Mouse (Mus musculus) neural tube, embryonic 11.5 days (tissue): ENCODE measurements at regions not wholly inside any gene's neighbourhood (a gene's known extent, or its start where the extent isn't known, plus 50 kb on each side); places are given as distances from the start of the nearest gene placed in this dataset.
"Not testable (repeated sequence)": the region's sequence is repeated elsewhere in the genome, so short reads cannot be mapped to it uniquely, and the experiment has no call there.

Experiments
- ATAC-seq: fragments of 200-750 bp; cut with Nextera tagmentation; 2 replicates; pipeline ENCODE4 v1.8.0; 2017; ENCODE audit warnings: moderate number of reproducible peaks, mild to moderate bottlenecking, moderate TSS enrichment, moderate library complexity; ENCODE audit not compliant: insufficient read depth, low FRiP score, low TSS enrichment
- DNase-seq: peaks from one replicate; pipeline ENCODE4 v3.0.0-alpha.2; 2015; ENCODE audit warnings: low spot score
- H3K27ac ChIP-seq: fragments of 300-500 bp; sonication (generic); 2 replicates; pipeline ENCODE4 v1.5.1; 2014; ENCODE audit warnings: low read depth, mild to moderate bottlenecking, low read length
- H3K27me3 ChIP-seq: fragments of 300-500 bp; sonication (generic); 2 replicates; pipeline ENCODE4 v1.6.1; 2014; ENCODE audit warnings: mild to moderate bottlenecking, low read length, mixed read lengths; ENCODE audit not compliant: control insufficient read depth, insufficient read depth
- H3K36me3 ChIP-seq: fragments of 300-500 bp; sonication (generic); 2 replicates; pipeline ENCODE4 v1.6.1; 2014; ENCODE audit warnings: mild to moderate bottlenecking, low read length, moderate library complexity, mixed read lengths; ENCODE audit not compliant: control insufficient read depth, insufficient read depth
- H3K4me1 ChIP-seq: fragments of 300-500 bp; sonication (generic); 2 replicates; pipeline ENCODE4 v1.6.1; 2014; ENCODE audit warnings: low read length, mixed read lengths; ENCODE audit not compliant: control insufficient read depth, insufficient read depth
- H3K4me2 ChIP-seq: fragments of 300-500 bp; sonication (generic); 2 replicates; pipeline ENCODE4 v1.6.1; 2014; ENCODE audit warnings: low read depth, mild to moderate bottlenecking, moderate library complexity
- H3K4me3 ChIP-seq: fragments of 300-500 bp; sonication (generic); 2 replicates; pipeline ENCODE4 v1.5.1; 2014; ENCODE audit warnings: low read depth, low read length
- H3K9ac ChIP-seq: fragments of 300-500 bp; sonication (generic); 2 replicates; pipeline ENCODE4 v1.6.1; 2014; ENCODE audit warnings: mild to moderate bottlenecking, low read length
- H3K9me3 ChIP-seq: fragments of 300-500 bp; sonication (generic); 2 replicates; pipeline ENCODE4 v1.6.1; 2016; ENCODE audit warnings: low read length; ENCODE audit not compliant: control insufficient read depth
- WGBS: fragments of 180-500 bp; shearing (Covaris S2); extraction: QIAGEN DNeasy Blood & Tissue Kit; methylation state at CpG from one replicate; pipeline ENCODE4 v1.1.7; 2014; 5-methylcytosine and 5-hydroxymethylcytosine counted together

DNA sequence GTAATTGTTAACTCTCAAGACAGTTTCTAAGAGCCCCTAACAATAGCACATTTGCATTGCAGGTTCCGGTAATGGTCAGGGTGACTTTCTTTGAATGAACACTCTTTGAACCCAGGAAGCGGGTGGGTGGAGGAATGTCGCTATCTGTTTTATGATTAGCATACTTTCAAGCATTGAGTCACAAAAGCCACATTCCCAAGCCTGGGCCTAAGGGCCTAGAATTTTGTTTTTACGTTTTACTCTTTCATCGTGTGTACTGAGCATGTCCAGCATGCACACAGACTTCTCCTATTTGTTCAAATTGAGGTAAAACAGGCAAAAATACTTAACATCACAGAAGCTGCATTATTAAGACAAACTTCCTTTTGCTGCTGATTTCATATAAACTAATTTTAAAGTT lies 345.9 kb upstream of the Tacstd2 start:
- not testable (repeated sequence) for ATAC-seq, H3K4me1 ChIP-seq, H3K9me3 ChIP-seq, H3K4me3 ChIP-seq, H3K36me3 ChIP-seq, H3K27me3 ChIP-seq, DNase-seq, H3K27ac ChIP-seq, H3K9ac ChIP-seq, H3K4me2 ChIP-seq
- WGBS = 85% methylated on average over 4 of the region's 5 CpGs

DNA sequence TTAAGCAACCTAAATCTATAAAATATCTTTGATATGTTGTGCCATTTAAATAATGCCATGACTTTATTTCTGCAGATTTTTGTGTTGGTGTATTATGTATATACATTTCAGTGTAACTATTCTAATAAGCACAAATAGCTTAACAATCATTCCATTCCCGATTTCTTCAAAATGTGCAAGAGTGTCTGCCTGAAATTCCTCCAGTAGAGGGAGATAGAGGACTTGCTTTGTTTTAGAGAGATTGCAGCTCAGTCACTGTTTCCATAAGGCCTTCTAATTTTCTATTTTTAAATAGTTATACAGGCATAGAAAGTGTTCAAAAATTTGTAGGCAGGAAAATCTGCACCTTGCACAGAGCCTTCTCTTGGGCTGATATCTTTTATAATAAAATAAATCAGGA lies 322.3 kb upstream of the Tacstd2 start:
- H3K9me3 ChIP-seq, H3K4me1 ChIP-seq, H3K4me2 ChIP-seq, H3K4me3 ChIP-seq, H3K27me3 ChIP-seq, ATAC-seq, DNase-seq, H3K27ac ChIP-seq, H3K36me3 ChIP-seq, H3K9ac ChIP-seq: not testable (repeated sequence)
- WGBS = 33% methylated on average over 1 of the region's 1 CpGs

DNA sequence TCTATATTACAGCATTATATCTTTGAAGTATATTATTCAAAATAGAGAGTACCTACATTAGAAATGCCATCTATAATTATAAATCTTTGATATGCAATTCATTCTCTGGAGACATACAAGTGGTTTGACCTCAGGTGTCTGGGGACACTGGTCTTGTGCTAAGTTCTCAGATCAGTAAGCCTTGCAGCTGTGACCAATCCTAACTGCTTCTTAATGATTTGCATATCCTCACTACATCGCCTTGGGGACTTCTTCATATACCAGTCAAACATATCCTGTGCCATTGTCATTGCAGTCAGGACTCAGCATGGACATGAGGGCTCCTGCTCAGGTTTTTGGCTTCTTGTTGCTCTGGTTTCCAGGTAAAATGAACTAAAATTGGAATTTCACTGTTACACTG lies 303.9 kb upstream of the Tacstd2 start:
- not testable (repeated sequence) for H3K9ac ChIP-seq, DNase-seq, H3K27ac ChIP-seq, H3K36me3 ChIP-seq, H3K27me3 ChIP-seq, H3K4me3 ChIP-seq, H3K9me3 ChIP-seq, H3K4me1 ChIP-seq, H3K4me2 ChIP-seq, ATAC-seq
- 84% methylated on average over 1 of the region's 1 CpGs for WGBS

DNA sequence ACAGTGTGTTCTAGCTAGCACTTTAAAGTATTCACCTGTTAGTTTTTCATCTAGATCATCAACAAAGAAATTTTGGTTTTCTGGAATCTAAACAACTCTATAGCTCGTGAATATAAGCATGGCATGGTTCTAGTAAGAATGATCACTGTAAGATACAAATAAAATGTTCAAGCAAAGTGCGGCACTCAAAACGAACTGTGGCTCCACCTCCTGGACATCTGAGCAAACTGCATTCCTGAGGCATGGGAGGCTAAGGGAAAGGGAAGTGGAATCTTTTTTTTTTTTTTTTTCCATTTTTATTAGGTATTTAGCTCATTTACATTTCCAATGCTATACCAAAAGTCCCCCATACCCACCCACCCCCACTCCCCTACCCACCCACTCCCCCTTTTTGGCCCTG lies 276.9 kb upstream of the Tacstd2 start:
- not testable (repeated sequence) for H3K9me3 ChIP-seq, H3K36me3 ChIP-seq, H3K4me1 ChIP-seq, H3K9ac ChIP-seq, H3K4me2 ChIP-seq, ATAC-seq, H3K27ac ChIP-seq, H3K27me3 ChIP-seq, H3K4me3 ChIP-seq
- WGBS = 14% methylated on average over 3 of the region's 3 CpGs
- peak; percentile 55 for DNase-seq

DNA sequence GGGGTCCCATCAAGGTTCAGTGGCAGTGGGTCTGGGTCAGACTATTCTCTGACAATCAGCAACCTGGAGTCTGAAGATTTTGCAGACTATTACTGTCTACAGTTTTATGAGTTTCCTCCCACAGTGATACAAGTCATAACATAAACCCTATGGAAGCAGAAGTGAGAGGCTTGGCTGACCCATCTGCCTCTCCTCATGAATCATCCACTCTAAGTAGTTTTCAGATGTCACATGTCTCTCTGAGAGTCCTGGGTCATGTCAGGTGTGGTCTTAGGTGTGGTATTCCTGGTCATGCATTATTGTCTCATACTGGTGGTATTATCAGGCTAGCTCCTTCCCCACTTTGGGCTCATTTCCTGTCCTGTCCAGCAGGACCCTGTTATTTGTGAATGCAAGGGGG lies 255.8 kb upstream of the Tacstd2 start:
- H3K4me3 ChIP-seq = no peak overlapping the region
- no peaks in the 10 kb centered on the region for H3K9me3 ChIP-seq
- H3K27me3 ChIP-seq = no peaks in the 10 kb centered on the region
- no peak overlapping the region for H3K4me2 ChIP-seq
- H3K4me1 ChIP-seq = no peaks in the 10 kb centered on the region
- H3K27ac ChIP-seq = no peak overlapping the region
- no peak for DNase-seq
- no peak overlapping the region for H3K9ac ChIP-seq
- no peaks in the 10 kb centered on the region for H3K36me3 ChIP-seq
- ATAC-seq = no peak

DNA sequence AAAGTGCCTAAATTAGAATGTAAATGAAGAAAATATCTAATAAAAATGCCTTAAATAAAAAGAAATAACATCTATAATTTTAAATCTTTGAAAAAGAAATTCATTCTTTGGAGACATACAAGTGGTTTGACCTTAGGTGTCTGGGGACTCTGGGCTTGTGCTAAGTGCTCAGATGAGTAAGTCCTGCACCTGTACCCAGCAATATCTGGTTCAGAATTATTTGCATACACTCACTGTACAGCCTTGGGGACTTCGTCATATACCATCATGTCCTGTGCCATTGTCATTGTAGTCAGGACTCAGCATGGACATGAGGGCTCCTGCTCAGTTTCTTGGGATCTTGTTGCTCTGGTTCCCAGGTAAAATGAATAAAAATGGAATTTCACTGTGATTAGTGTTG lies 255.1 kb upstream of the Tacstd2 start:
- ATAC-seq = no peak
- Histone ChIP-seq H3K9ac (no peak overlapping the region), H3K36me3 (no peaks in the 10 kb centered on the region), H3K4me1 (no peaks in the 10 kb centered on the region), H3K9me3 (no peaks in the 10 kb centered on the region), H3K4me3 (no peak overlapping the region), H3K4me2 (no peak overlapping the region), H3K27ac (no peak overlapping the region), H3K27me3 (no peaks in the 10 kb centered on the region)
- no peak for DNase-seq
- WGBS = 82% methylated on average over 1 of the region's 1 CpGs

DNA sequence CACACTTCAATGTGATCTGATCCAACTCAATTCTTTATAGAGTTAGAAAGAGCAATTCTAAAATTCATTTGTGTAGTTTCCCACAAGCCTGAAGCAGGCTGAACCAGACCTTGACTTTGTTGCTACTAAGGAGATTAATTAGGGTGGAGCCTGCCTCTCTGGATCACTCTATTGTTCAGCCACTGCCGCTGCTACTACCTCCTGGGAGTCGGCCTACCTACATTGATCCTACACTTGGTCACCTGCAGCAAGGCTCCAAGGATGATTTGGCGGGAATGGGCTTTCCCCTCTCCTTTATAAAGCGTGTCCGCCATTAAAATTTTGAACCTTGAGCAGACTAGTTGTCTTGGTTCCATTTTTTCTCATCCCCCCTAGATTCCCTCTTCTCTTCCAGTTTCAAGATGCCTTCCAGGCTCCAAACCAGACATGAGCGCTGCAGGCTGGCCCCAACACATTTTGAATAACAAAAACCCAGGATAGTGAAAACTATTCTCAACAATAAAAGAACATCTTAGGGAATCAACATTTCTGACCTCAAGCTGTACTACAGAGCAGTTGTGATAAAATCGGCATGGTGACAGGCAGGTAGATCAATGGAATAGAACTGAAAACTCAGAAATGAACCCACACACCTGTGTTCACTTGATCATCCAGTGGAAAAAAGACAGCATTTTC lies 251.6 kb upstream of the Tacstd2 start:
- no peak for DNase-seq
- Histone ChIP-seq H3K4me2 (no peak overlapping the region), H3K27ac (no peak overlapping the region), H3K36me3 (no peaks in the 10 kb centered on the region), H3K4me3 (no peak overlapping the region), H3K9ac (no peak overlapping the region), H3K9me3 (no peaks in the 10 kb centered on the region), H3K27me3 (no peaks in the 10 kb centered on the region), H3K4me1 (no peaks in the 10 kb centered on the region)
- no peak for ATAC-seq
- WGBS = 79% methylated on average over 7 of the region's 7 CpGs

DNA sequence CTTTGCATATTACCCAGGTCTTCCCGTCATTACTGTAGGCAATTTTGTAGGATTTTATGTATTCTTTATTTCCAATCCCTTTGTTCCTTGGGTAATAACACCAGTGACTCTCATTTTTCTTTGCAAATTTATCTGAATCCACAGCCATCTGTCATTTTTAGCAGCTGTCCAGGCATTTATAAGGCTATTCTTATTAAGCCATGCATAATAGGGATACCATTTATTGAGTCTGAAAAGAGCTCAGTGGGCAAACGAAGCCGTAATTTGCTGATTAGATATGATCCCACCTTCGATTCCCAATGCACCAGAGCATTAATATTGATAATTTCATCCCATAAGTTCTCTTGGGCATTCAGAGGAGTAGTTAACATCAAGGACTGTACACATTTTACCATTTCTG lies 243.3 kb upstream of the Tacstd2 start:
- DNase-seq (no peak), ATAC-seq (no peak)
- WGBS = 83% methylated on average over 4 of the region's 4 CpGs
- no peak overlapping the region for H3K27ac ChIP-seq
- H3K9ac ChIP-seq = no peak overlapping the region
- no peaks in the 10 kb centered on the region for H3K36me3 ChIP-seq
- no peaks in the 10 kb centered on the region for H3K9me3 ChIP-seq
- no peaks in the 10 kb centered on the region for H3K4me1 ChIP-seq
- no peaks in the 10 kb centered on the region for H3K27me3 ChIP-seq
- H3K4me3 ChIP-seq = no peak overlapping the region
- H3K4me2 ChIP-seq = no peak overlapping the region

DNA sequence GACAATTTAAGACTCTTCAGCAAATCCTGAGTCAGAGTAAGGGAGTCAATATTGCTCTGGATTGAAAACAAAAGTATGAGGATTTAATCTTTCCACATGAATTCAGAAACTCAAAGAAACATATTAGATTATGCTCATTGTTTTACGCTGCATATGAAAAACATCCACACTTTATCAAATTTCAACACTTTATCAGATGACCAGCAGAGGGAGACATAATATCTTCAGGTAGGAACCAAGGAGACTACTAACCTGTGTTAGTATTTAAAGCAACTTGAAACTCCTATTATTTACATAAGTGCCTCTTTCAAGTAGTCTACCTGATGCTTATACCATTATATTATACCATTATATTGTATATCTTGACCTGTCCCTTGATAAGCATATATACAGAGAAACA lies 218.5 kb upstream of the Tacstd2 start:
- WGBS = 93% methylated on average over 1 of the region's 1 CpGs
- H3K4me2 ChIP-seq, H3K36me3 ChIP-seq: not testable (repeated sequence)

More for the DNA sequence above, 218.5 kb upstream of the Tacstd2 start:
- ATAC-seq, H3K4me1 ChIP-seq, H3K9me3 ChIP-seq, H3K9ac ChIP-seq, H3K4me3 ChIP-seq, H3K27ac ChIP-seq, H3K27me3 ChIP-seq, DNase-seq: not testable (repeated sequence)
